Mouse (Mus musculus) heart, postnatal 25 days (tissue): ENCODE results near the gene Izumo2. TPM values are rescaled to one million over a fixed set of nuclear protein-coding genes. Genes with fewer than 3 reads are reported as not detected.
"Not testable (repeated sequence)": the region's sequence is repeated elsewhere in the genome, so short reads cannot be mapped to it uniquely, and the experiment has no call there.

Experiments used
- DNase-seq: peaks from one replicate; pipeline ENCODE4 v3.0.0; 2022; ENCODE audit warnings: low spot score
- intact Hi-C: fragments of 180-260 bp; cut with DNase I; formaldehyde crosslinking; loops from one replicate; pipeline ENCODE4 v1.15.1; 2025
- total RNA-seq, 2 experiments: library from RNA; stranded (reverse); gene quantifications; 2 replicates each; pipeline ENCODE4 v1.2.3; 2021

The Izumo2 gene
- total RNA-seq, 2 experiments from 2014 or later: not detected

DNA sequence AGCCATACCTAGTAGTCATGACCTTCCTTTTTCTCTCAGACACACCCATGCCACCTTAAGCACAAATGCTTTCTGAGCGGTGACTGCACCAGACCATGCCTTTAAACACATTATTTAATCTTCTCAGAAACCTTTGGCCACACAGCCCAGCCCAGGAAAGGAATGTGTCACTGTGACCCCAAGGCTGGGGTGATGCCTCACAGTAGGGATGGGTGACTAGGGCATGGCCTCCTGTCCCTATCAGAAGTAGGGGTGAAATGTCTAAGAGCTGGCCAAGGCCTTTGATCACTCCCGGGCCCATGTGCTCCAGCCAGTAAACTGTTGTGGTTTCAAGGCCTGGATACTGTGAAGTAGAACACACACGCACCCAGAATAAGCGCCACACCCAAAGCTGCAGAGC lies 13.3 kb upstream of the Izumo2 start:
- intact Hi-C loops: no loop called here
- DNase-seq: no peak

DNA sequence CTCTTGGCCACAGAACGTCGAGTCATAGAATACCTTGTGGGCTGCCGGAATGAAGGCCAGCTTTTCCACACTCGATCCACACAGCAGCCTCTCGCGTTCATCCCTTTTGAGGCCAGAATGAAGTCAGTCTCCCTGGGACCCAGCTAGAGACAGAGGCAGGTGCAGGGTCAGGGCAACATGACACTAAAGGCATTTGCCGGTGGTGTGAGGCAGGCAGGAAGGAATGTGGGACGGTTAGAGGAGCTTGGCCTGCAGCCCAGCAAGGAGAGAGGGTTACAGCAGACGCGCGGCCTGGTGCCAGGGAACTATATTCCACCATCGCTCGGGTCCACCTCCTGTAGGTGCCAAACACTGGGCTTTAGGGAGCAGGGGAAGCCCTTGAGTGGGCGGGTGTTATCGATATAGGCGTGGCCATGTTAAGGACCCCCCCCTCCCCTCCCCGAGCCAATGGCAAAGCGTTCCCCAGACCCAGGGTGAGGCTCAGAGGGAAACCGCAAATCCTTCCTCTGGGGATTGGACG lies 11.3 kb upstream of the Izumo2 start:
- intact Hi-C loops: no loop called here
- DNase-seq: peak; percentile 19

DNA sequence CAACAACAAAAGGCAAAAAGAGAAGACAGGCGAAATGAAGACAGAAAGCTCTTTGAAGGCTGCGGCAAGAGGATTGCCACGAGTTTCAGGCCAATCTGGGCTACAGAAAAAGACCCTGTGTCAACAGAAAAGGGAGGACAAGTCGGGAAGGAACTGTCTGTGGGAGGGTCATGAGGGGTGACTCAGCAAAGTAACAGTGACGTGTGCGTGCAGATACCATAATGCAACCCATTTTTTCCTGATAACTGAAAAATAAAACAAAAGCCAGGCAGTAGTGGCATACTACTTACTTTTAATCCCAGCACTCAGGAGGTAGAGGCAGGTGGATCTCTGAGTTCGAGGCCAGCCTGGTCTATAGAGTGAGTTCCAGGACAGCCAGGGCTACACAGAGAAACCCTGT lies 10.6 kb upstream of the Izumo2 start:
- intact Hi-C loops: no loop called here

DNA sequence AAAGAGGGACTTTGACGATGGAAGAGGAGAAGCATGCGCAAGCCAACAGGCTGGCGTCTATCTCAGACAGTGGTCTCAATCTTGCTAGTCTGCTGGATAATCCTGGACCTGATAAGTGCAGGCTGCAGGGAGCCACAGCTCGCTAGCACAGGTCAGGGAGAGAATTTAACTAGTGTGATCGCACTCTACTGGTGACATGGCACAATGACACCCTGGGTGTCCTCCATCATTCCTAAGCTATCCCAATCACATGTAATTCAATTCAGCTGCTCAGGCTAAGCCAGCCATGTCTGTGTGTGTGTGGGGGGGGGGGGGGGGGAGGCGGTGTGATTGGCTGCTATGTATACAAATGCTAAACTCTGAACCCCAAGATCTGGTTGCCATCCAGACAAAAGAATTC lies 6.6 kb upstream of the Izumo2 start:
- DNase-seq: no peak
- intact Hi-C loops: loop anchor here (5.0 kb wide), 2 partner anchors 35 to 50 kb away; no protein-coding TSS in a partner anchor

More for the DNA sequence above, 10.6 kb upstream of the Izumo2 start:
- no peak for DNase-seq

DNA sequence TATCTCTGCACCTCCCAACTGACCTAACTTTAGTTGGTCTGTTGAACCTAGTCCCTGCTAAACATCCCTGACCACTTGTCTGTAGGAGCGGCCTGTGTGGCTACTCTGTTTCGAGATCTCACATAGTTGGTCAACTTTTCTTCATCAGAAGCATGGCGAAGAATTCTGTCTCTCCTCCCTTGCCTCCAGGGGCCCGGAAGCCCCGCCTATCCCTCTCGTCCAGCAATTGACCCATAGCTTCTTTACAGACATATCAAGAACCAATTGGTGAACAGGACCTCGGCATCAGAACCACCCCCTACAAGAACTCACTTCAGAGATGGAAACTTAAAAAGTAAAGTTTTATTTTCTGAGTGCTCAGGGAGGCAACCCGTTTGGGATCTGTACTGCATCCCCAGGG lies 5.6 kb upstream of the Izumo2 start:
- intact Hi-C loops: loop anchor here (5.0 kb wide), 2 partner anchors 36 to 51 kb away; no protein-coding TSS in a partner anchor

DNA sequence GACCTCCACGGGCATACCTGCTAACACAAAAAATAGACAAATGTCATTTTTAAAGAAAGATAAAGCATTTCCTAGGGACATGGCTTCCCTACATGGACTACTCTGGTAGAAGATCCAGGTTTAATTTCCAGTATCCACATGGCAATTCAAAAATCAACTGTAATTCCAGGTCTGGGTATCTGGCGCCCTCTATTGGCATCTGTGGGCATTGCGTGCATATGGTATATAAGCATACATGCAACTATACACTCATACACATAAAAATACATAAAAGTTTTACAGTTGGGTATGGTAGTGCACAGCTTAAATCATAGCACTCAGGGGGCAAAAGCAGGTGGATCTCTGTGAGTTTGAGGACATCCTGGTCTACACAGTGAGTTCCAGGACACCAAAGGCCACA lies 4.2 kb upstream of the Izumo2 start:
- intact Hi-C loops: loop anchor here (5.0 kb wide), 2 partner anchors 37 to 52 kb away; no protein-coding TSS in a partner anchor
- DNase-seq: no peak

More for the DNA sequence above, 5.6 kb upstream of the Izumo2 start:
- DNase-seq: no peak

DNA sequence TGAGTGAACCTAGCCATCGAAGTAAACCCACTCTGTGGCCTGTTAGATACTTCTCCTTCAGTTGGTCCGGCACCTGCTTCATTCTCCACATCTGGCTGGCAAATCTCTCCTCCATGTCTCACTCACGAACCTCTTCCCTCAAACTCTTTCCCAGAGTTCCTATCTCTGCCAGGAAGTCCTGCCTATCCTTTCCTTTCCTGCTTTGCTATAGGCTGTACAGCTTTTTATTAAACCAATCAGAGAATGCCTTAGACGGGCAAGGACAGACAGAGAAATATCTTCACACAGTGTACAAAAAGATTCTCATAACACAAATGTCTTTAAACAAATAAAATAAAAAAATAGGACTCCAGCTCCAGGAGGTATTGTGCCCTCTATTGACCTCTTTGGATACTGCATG lies 3.5 kb upstream of the Izumo2 start:
- intact Hi-C loops: no loop called here

DNA sequence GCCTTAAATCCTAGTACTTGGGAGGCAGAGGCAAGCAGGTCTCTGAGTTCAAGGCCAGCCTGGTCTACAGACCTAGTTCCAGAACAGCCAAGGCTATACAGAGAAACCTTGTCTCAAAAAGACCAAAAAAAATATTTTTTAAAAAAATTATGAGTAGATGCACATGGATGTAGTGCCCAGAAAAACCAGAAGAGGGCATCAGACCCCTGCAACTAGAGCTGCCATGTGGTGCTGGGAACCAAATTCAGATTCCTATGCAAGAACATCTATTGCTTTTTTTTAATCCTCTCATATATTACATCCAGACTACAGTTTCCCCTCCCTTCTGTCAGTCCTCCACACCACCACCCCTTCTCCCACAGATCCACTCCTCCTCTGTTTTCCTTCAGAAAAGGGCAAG lies 2.2 kb upstream of the Izumo2 start:
- intact Hi-C loops: no loop called here
- DNase-seq: no peak

More for the DNA sequence above, 3.5 kb upstream of the Izumo2 start:
- no peak for DNase-seq

DNA sequence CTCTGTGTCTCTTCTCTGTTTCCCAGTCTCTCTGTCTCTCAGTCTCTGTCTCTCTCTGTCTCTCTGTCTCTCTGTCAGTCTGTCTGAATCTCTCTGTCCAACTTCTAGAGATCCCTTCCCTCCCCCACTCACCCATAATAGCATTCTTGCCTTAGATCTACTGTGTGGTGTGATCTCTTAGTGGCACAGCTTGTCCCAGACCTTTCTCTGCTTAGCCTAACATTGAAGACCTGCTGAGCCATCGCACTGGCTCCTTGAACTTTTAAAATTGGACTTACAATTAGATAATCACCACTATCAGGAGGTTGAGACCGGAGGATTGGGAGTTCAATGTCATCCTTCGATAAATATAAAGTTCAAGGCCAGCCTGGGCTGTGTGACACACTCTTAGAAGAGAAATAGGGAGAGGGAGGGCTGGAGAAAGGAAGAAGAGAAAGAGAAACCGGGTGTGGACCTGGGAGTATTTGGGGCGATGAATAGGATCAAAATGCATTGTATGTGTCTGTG lies 1.3 kb upstream of the Izumo2 start:
- intact Hi-C loops: no loop called here

DNA sequence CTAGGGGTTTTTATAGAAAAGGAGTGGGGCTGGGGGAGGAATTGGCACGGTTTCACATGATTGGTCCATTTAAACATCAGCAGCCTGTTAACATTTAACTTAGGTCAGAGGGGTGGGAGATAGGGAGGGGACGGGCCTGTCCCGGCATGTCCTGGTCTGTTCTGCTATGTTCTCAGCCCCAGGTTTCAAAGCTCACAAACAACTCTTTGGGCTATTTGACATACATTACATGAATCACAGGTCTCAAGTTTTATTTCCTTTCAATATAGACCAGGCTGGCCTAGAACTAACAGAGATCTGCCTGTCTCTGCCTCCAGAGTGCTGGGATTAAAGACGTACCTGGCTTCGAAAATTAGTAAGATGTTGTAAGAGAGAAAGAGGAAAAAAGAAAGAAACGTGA lies 449 bp upstream of the Izumo2 start:
- intact Hi-C loops, DNase-seq: not testable (repeated sequence)

More for the DNA sequence above, 1.3 kb upstream of the Izumo2 start:
- no peak for DNase-seq

DNA sequence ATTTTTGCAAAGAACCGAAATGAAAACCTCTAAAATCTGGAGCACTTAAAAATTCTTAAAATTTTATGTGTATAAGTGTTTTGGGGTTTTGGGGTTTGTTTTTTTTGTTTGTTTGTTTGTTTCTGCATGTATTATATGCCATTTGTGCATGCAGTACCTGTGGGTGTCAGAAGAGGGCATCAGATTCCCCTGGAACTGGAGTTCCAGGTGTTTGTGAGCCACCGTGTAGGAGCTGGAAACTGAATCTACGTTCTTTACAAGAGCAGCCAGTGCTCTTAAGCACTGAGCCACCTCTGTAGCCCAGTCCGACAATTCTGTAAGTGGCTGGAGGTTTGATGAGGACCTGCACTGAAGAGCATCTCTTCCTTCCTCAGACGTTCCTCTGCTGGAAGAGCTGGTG lies 1.3 kb downstream of the Izumo2 start:
- intact Hi-C loops: no loop called here
- DNase-seq: no peak

DNA sequence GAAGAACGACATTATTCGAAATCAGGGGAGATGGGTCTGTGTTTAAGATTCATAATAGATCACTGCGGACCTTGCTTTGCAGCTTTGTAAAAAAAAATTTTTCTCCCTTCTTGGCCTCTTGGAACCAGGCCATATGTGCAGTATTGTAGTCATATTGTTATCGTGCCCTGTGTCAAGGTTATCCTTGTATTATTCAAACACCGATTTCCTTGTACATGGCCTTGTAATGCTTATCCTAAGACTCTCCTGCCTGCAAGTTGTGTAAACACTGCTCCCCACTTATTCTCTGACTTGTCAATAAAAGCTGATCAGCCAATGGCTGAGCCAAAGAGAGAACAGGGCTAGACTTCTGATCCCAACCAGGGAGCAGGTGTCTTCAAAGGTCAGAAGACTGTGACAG lies 13.5 kb downstream of the Izumo2 start:
- no peak for DNase-seq
- intact Hi-C loops: loop anchor here (5.0 kb wide), 1 partner anchor 235 kb away; no protein-coding TSS in a partner anchor

DNA sequence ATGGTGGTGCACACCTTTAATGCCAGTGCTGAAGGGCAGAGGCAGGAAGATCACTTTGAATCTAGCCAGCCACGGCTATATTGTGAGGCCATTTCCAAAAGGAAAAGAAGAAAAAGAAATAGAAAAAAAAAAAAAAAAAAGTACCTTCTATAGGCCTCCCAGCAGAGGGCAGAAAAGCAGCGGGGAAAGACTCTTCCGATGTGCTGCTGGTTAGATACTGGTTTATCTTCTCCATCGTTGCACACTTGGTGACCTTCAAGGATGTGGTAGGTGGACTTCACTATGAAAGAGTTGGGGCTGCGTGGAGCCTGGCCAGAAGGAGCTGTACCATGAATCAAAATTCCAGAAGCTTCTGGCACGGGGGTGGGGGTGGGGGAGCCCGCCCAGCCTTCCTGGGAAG lies 15.8 kb downstream of the Izumo2 start:
- no peak for DNase-seq
- intact Hi-C loops: loop anchor here (2.0 to 5.0 kb wide), 2 partner anchors 100 to 233 kb away; no protein-coding TSS in a partner anchor

DNA sequence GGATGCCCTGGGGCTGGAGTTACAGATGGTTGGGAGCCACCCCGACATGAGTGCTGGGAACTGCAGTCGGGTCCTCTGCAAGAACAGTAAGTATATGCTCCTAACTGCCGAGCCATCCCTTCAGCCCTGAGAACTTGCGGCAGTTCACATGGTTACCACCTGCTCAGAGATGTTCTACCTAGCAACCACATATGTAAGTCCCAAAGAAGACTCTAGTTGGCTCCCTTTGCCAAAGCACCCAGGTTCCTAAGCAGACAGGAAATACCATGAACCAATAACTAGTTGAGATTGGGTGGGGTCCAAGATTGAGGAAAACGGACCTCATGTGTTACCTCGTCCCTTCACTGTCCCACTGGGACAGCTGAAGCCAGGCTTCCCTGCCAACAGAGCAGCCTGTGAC lies 17.8 kb downstream of the Izumo2 start:
- DNase-seq: no peak
- intact Hi-C loops: no loop called here

DNA sequence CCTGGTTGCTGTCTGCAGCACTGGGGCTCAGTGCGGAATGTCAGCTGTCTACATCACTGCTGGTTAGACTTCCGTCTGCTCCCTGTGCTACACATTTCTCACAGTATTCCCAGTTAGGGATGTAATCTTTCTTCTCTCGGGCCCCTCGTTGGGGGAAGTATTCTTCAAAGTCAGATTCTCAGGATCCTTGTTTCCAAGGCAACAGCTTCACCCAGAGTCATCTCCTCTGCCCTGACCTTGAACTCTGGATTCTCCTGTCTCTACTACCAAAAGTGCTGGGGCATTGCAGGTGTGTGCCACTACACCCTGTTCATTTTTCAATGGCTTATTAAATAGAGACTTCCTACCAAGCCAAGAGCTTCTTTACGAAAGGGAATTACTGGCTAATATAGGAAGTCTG lies 18.6 kb downstream of the Izumo2 start:
- DNase-seq: no peak
- intact Hi-C loops: no loop called here

DNA sequence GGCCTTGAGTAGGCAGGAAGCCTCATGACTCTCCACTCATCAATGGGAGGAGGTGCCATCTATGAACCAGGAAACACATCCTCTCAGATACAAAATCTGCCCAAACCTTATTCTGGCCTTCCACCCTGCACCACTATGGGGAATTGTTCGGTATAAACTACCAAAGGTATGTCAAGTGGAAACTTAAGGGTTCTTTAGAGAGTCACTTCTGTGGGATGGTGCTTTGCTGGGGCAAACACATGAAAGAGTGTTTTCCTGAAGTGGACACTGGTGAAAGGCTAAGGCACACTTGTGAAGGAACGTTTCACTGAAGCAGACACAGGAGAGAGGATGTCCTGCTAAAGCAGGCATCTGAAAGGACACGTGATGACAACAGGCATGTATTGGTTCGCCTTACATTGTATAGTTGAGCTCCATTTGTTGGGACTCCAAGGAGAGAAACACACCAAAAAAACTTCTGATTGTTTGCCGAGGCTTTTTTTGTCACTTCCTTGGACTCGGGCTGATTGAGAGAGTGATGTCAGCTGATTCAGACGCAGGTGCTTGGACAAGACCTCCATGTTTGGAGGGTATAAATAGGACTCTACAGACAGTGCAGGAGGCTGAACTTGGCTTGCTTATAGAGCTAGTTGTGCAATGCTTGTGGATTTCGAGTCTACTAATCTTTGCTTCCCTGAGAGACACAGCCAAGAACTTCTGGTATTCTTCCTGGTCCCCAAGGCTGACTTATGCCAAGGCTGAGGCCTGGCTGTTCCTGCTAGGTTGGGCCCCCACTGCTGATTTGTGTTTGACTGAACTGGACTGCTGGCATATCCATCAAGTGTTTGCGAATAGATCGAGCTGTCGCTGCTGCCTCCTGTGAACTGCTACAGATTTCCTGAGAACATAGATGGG lies 19.8 kb downstream of the Izumo2 start:
- DNase-seq: no peak
- intact Hi-C loops: no loop called here

DNA sequence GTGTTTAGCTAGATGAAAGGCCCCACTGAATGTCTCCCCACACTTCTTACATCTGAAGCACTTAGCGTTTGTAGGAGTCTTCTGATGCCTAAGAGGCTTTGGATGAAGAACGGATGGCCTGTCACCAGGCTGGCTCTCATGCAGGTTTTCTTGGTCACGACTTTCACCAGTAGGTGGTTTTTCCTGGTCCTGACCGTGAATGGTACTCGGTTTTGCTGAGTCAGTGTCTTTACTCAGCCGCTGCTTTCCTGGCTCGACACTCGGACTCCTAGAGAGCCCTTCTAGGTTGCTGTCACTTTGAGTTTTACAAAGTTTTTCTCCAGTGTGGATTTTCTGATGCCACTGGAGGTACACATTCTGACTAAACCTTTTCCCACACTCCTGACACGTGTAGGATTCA lies 25.2 kb downstream of the Izumo2 start:
- intact Hi-C loops: no loop called here
- no peak for DNase-seq

DNA sequence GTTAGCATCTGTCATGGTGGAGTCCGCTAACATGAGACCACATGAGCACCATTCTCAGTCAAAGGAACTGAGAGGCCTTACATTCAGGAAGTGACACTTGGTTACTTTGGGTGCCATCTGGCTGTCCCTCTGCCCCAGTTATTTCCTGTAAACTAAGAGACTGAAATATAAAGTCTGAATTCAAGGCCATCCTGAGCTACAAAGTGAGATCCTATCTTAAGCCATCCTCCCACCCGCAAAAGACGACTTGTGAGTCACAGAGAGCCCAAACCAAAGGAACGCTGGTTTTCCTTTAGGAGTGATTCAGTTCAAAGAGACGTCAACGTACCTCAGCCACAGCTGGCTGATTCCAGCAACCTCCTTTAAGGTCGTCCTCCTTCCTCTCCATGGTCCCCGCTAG lies 32.8 kb downstream of the Izumo2 start:
- intact Hi-C loops: no loop called here
- no peak for DNase-seq

DNA sequence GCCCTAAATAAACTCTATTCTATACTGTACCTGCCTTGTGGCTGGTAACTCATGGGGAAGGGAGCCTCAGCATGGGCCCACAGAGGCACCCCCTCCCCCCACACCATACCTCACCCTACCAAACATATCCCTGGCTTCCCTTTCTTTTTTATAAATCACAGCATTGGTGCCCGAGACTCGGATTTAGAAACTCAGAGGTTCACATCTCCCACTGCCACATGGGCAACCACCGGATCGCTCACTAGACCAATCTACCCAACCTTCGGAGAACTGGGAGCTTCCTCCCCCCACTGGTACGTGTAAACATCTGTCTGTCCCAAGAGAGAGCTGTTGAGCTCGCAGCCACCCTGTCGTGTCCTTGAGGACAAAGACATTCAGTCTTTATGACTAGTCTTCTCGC lies 35.7 kb downstream of the Izumo2 start:
- DNase-seq: no peak
- intact Hi-C loops: no loop called here

DNA sequence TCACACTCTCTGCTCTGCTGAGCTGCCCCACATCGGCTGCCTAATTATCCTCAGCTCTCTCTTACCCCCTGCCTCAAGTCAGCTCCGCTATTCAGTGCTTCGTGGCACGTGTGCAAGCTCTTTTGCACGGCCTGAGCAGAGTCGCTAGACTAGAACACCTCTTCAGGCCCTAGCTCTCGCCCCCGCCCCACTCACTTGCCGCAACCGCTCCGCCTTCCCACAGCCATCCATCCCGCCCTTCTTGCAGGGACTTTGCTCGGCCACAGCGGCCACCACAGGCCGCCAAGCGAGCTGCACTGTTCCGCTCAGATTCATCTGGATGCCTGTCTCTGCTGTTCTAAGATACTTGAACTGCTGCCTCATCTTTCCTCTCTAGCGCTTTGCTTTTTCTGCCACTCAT lies 36.5 kb downstream of the Izumo2 start:
- DNase-seq: peak; percentile 42
- intact Hi-C loops: no loop called here

DNA sequence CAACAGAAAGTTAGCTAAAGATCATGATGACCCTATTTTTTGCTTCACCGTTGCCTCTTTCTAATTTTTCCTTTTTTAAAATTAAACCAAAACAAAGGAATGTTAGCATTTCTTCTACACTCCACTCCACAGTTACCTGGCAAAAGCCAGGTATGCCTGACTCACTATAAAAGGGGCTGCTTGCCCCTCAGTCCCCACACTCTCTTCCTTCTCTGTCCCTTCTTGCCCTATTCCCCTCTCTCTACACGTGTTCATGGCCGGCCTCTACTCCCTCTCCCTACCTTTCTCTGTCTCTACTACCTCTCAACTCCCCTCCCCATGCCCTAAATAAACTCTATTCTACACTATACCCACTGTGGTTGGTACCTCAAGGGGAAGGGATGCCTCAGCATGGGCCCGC lies 38.6 kb downstream of the Izumo2 start:
- DNase-seq: no peak
- intact Hi-C loops: loop anchor here (2.0 kb wide), 1 partner anchor 72 kb away; no protein-coding TSS in a partner anchor
